Mouse (Mus musculus) liver, embryonic 13.5 days (tissue): ENCODE data around the gene Dennd4a. TPM values are rescaled to one million over a fixed set of nuclear protein-coding genes. Genes with fewer than 3 reads are reported as not detected.
A peak's percentile ranks its signal among the peaks of the same experiment; 100 is the strongest.

Experiments
- ATAC-seq: fragments of 200-750 bp; cut with Nextera tagmentation; 2 replicates; pipeline ENCODE4 v1.8.0; 2017; ENCODE audit warnings: low read depth, mild to moderate bottlenecking, moderate number of reproducible peaks, moderate library complexity
- DNase-seq: peaks from one replicate; pipeline ENCODE4 v3.0.0; 2022
- H3K27ac ChIP-seq: fragments of 300-500 bp; sonication (generic); 2 replicates; pipeline ENCODE4 v1.5.1; 2015; ENCODE audit warnings: moderate library complexity, mild to moderate bottlenecking, inconsistent platforms
- H3K27me3 ChIP-seq: fragments of 300-500 bp; sonication (generic); 2 replicates; pipeline ENCODE4 v1.6.1; 2015; ENCODE audit warnings: mild to moderate bottlenecking, inconsistent platforms
- H3K36me3 ChIP-seq: fragments of 300-500 bp; sonication (generic); 2 replicates; pipeline ENCODE4 v1.6.1; 2015; ENCODE audit warnings: mild to moderate bottlenecking, inconsistent platforms
- H3K4me1 ChIP-seq: fragments of 300-500 bp; sonication (generic); replicated peaks from 2 replicates; pipeline ENCODE4 v1.6.1; 2015; ENCODE audit warnings: inconsistent platforms
- H3K4me2 ChIP-seq: fragments of 300-500 bp; sonication (generic); 2 replicates; pipeline ENCODE4 v1.6.1; 2015; ENCODE audit warnings: inconsistent platforms, mild to moderate bottlenecking, moderate library complexity
- H3K4me3 ChIP-seq: fragments of 300-500 bp; sonication (generic); replicated peaks from 2 replicates; pipeline ENCODE4 v1.5.1; 2015; ENCODE audit warnings: mild to moderate bottlenecking, inconsistent platforms
- H3K9ac ChIP-seq: fragments of 300-500 bp; sonication (generic); 2 replicates; pipeline ENCODE4 v1.6.1; 2015; ENCODE audit warnings: mild to moderate bottlenecking, inconsistent platforms
- H3K9me3 ChIP-seq: fragments of 300-500 bp; sonication (generic); replicated peaks from 2 replicates; pipeline ENCODE4 v1.6.1; 2016; ENCODE audit warnings: inconsistent platforms
- WGBS: fragments of 180-500 bp; shearing (Covaris S2); methylation state at CpG from one replicate; pipeline ENCODE4 v1.1.7; 2015; ENCODE audit not compliant: insufficient replicate concordance; 5-methylcytosine and 5-hydroxymethylcytosine counted together
- polyA plus RNA-seq: library from polyadenylated mRNA; unstranded; fragments of >200 nt; fragmentation: Nextera tagmentation; extraction: Ambion mirVana; gene quantifications from 2 replicates; pipeline ENCODE4 v1.2.1, GENCODE M21; 2015

The Dennd4a gene
- polyA plus RNA-seq, 1 experiment from 2014 or later, result 24.1 TPM

- peaks cover 28% of the 10 kb centered on the region for H3K27me3 ChIP-seq
- H3K36me3 ChIP-seq, result no peaks in the 10 kb centered on the region
- DNase-seq, result no peak
- H3K9me3 ChIP-seq, result no peaks in the 10 kb centered on the region
- H3K4me2 ChIP-seq, result no peak overlapping the region
- H3K9ac ChIP-seq, result no peak overlapping the region
- H3K4me3 ChIP-seq, result no peak overlapping the region
- no peak overlapping the region for H3K27ac ChIP-seq
- ATAC-seq, result no peak
- WGBS, result 76% methylated on average over 4 of the region's 4 CpGs
- H3K4me1 ChIP-seq, result peaks cover 50% of the 10 kb centered on the region
Observed at GRCm38 (mm10) chr9:64941650-64942049, 130.5 kb downstream of the Dennd4a start.

GRCm38 (mm10) chr9:64943997-64944396, 132.9 kb downstream of the Dennd4a start:
- no peak for ATAC-seq
- no peak for DNase-seq
- peaks cover 42% of the 10 kb centered on the region for H3K27me3 ChIP-seq
- no peak overlapping the region for H3K27ac ChIP-seq
- H3K9me3 ChIP-seq, result no peaks in the 10 kb centered on the region
- no peaks in the 10 kb centered on the region for H3K36me3 ChIP-seq
- WGBS, result 47% methylated on average over 11 of the region's 11 CpGs
- no peak overlapping the region for H3K4me2 ChIP-seq
- peaks cover 37% of the 10 kb centered on the region for H3K4me1 ChIP-seq
- no peak overlapping the region for H3K4me3 ChIP-seq
- H3K9ac ChIP-seq, result no peak overlapping the region

DNA sequence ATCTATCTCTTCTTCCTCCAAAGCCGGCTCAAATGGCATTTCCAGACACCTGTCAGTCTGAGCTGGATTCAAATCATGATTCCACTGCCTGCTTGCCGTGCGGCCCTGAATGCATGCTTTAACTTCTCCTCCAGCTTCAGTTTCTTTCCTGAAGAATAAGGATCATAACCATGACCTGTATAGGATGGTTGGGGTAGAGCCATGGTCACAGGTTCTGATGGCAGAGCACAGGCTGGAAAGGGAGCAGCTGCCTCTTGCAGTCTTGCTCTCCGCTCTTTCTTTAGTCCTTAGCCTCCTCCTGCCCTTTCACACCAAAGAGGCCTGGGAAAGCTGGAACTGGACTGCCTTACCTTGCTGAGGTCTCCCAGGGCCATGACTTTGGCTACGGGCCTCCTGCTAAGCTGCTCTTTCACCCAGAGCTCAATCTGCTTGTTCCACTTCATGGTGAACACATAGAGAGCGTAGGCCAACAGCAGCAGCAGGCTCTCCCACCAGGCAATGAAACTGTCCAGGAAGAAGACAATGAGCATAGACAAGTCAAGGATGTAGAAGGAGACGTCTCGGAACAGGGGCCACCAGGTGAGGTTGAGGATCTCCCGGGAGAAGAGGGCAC, 136.4 kb downstream of the Dennd4a start:
- peaks cover 65% of the 10 kb centered on the region for H3K27me3 ChIP-seq
- no peak overlapping the region for H3K4me2 ChIP-seq
- H3K4me3 ChIP-seq, result no peak overlapping the region
- no peaks in the 10 kb centered on the region for H3K36me3 ChIP-seq
- ATAC-seq, result no peak
- no peak overlapping the region for H3K9ac ChIP-seq
- no peaks in the 10 kb centered on the region for H3K9me3 ChIP-seq
- DNase-seq, result no peak
- H3K27ac ChIP-seq, result no peak overlapping the region
- peaks cover 27% of the 10 kb centered on the region for H3K4me1 ChIP-seq
- WGBS, result 65% methylated on average over 9 of the region's 9 CpGs

DNA sequence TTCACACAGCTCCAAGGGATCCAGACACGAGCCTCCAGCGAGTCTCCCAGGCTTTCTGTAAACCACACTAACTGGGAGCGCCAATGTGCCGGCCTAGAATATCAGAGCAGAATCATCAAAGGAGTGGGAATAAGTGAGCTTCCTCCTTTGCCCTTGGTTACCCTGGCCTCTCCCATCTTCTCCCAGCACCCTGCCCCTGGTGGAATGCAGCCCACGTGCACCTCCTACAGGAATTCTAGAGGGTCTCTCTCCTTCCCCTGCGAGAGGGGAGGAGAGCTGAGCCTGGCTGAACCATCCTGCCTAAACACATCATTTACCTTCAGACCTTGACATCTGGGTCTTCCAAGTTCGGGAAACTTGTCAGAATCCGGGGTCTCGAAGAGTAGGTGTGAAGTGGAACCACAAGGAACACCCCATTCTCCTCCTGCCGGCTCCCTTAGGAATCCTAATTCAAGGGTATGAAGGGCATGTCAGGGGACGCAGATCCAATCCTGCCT, 140.1 kb downstream of the Dennd4a start, which contains the start of gene Slc24a1:
Gene Slc24a1 (minus strand): TSS at position 447 of the 497 bp plus-strand sequence.
- Histone ChIP-seq H3K27me3 (peaks cover 44% of the 10 kb centered on the region), H3K36me3 (no peaks in the 10 kb centered on the region), H3K4me3 (no peak within 1 kb of the TSS), H3K9ac (no peak within 1 kb of the TSS), H3K9me3 (no peaks in the 10 kb centered on the region), H3K4me1 (peaks cover 43% of the 10 kb centered on the region), H3K4me2 (peak within 1 kb of the TSS; percentile 34; the same call in 1 of the 2 replicates), H3K27ac (no peak within 1 kb of the TSS)
- DNase-seq (no peak), ATAC-seq (no peak)
- 44% methylated on average over 11 of the region's 11 CpGs for WGBS

- Histone ChIP-seq H3K9me3 (no peaks in the 10 kb centered on the region), H3K27ac (no peak overlapping the region), H3K27me3 (peaks cover 41% of the 10 kb centered on the region), H3K9ac (no peak overlapping the region), H3K4me3 (no peak overlapping the region), H3K4me1 (peaks cover 43% of the 10 kb centered on the region), H3K36me3 (no peaks in the 10 kb centered on the region), H3K4me2 (no peak overlapping the region)
- DNase-seq (no peak), ATAC-seq (no peak)
- WGBS, result 20% methylated on average over 5 of the region's 5 CpGs
Observed at GRCm38 (mm10) chr9:64952055-64952454, 140.9 kb downstream of the Dennd4a start.

GRCm38 (mm10) chr9:64953190-64953589, 142.1 kb downstream of the Dennd4a start:
- Histone ChIP-seq H3K4me3 (no peak overlapping the region), H3K27ac (peak overlapping the region; percentile 54), H3K4me2 (peak overlapping the region; percentile 34), H3K9ac (peak overlapping the region; percentile 43; the same call in 1 of the 2 replicates), H3K36me3 (no peaks in the 10 kb centered on the region), H3K9me3 (no peaks in the 10 kb centered on the region), H3K4me1 (peaks cover 43% of the 10 kb centered on the region), H3K27me3 (peaks cover 37% of the 10 kb centered on the region)
- DNase-seq (peak; percentile 49), ATAC-seq (peak; percentile 85)
- WGBS, result 18% methylated on average over 7 of the region's 7 CpGs

GRCm38 (mm10) chr9:64956337-64956736, 145.2 kb downstream of the Dennd4a start:
- peak overlapping the region; percentile 58 for H3K9ac ChIP-seq
- DNase-seq, result peak; percentile 45
- peak overlapping the region; percentile 35 for H3K4me3 ChIP-seq
- peak overlapping the region; percentile 65 for H3K4me2 ChIP-seq
- whole genome bisulfite sequencing, result 10% methylated on average over 12 of the region's 12 CpGs
- H3K36me3 ChIP-seq, result no peaks in the 10 kb centered on the region
- no peaks in the 10 kb centered on the region for H3K9me3 ChIP-seq
- H3K27ac ChIP-seq, result peak overlapping the region; percentile 68; the same call in 1 of the 2 replicates
- ATAC-seq, result no peak
- peaks cover 57% of the 10 kb centered on the region for H3K4me1 ChIP-seq
- H3K27me3 ChIP-seq, result peaks cover 12% of the 10 kb centered on the region

DNA sequence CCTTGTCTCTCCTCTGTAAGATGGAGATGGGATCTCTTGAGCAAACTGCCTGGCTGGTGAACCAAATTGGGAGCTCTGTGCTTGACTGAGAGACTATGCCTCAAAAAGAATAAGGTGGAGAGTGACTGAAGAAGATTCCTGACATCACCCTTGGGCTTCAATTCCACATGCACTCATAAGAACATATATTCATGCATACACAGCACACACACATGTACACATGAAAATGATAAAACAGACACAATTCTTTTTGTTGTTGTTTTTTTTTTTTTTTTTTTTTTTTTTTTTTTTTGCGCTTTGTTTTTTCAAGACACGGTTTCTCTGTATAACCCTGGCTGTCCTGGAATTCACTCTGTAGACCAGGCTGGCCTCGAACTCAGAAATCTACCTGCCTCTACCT, 146.1 kb downstream of the Dennd4a start:
- no peak overlapping the region for H3K9ac ChIP-seq
- peaks cover 2% of the 10 kb centered on the region for H3K36me3 ChIP-seq
- H3K4me3 ChIP-seq, result no peak overlapping the region
- H3K9me3 ChIP-seq, result no peaks in the 10 kb centered on the region
- peaks cover 60% of the 10 kb centered on the region for H3K4me1 ChIP-seq
- ATAC-seq (no peak), DNase-seq (no peak)
- H3K4me2 ChIP-seq, result no peak overlapping the region
- no peak overlapping the region for H3K27ac ChIP-seq
- WGBS, result 75% methylated on average over 3 of the region's 3 CpGs
- 0 out of 2 replicates have a peak, but pooled peaks cover 4% of the 10 kb centered on the region for H3K27me3 ChIP-seq

GRCm38 (mm10) chr9:64960117-64960977, 149.2 kb downstream of the Dennd4a start, which contains the start of gene Ints14:
Gene Ints14 (plus strand): TSS chr9:64960905.
- Histone ChIP-seq H3K27ac (peak within 1 kb of the TSS; percentile 91), H3K9me3 (no peaks in the 10 kb centered on the region), H3K27me3 (no peaks in the 10 kb centered on the region), H3K4me3 (peak within 1 kb of the TSS; percentile 89), H3K4me1 (peaks cover 38% of the 10 kb centered on the region), H3K9ac (peak within 1 kb of the TSS; percentile 92), H3K36me3 (peaks cover 29% of the 10 kb centered on the region), H3K4me2 (peak within 1 kb of the TSS; percentile 83)
- ATAC-seq (peak; percentile 94), DNase-seq (peak; percentile 93)
- 8% methylated on average over 29 of the region's 29 CpGs for WGBS

GRCm38 (mm10) chr9:64960978-64961320, 149.8 kb downstream of the Dennd4a start:
- H3K27me3 ChIP-seq, result no peaks in the 10 kb centered on the region
- H3K4me1 ChIP-seq, result peaks cover 33% of the 10 kb centered on the region
- WGBS, result under 1% methylated on average over 17 of the region's 17 CpGs
- peak; percentile 80 for ATAC-seq
- H3K27ac ChIP-seq, result peak overlapping the region; percentile 91
- DNase-seq, result no peak
- peaks cover 35% of the 10 kb centered on the region for H3K36me3 ChIP-seq
- peak overlapping the region; percentile 89 for H3K4me3 ChIP-seq
- H3K9ac ChIP-seq, result peak overlapping the region; percentile 92
- H3K9me3 ChIP-seq, result no peaks in the 10 kb centered on the region
- H3K4me2 ChIP-seq, result peak overlapping the region; percentile 83
